Mouse (Mus musculus) heart, adult 11 months (tissue): ENCODE data around the gene Icmt.
A peak's percentile ranks its signal among the peaks of the same experiment; 100 is the strongest.

ENCODE experiments used
- DNase-seq: peaks from one replicate; pipeline ENCODE4 v3.0.0; 2022

Icmt gene

DNA sequence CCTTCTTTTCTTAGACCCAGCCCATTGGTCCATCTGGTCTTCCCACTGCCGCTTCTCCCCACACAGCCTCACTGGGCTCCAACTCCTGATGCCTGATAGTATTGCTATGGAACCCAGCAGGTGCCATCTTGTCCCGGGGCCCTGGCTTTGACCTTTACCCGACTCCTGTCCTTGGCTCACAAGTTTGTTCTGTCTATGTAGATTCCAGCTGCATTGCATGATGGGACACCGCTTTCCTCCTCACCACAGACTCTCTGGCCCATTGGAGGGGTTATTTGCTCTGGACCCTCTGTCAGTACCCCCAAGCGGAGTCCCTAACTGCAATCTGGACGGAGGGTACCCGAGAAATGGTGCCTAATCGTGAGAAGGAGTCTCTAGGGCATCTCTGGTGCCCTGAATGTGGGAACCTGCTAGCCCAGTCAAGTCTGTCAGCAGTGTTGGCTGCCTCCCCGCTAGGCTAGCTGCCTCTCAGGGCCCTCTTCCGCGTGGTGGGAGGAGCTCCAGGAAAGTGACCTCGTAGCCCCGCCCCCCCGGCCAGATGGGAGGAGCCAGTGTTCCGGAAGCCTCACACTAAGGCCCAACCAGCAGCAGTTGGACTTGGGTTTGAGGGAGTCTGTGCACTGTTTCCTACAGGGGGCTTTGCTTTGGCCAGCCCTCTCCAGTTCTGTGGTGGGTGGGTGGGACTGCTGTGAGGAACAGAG is 43.7 kb downstream of the Icmt start:
- no peak for DNase-seq

- no peak for DNase-seq
Measured at GRCm38 (mm10) chr4:152343296-152343695, 46.3 kb downstream of the Icmt start.

- no peak for DNase-seq
Measured at GRCm38 (mm10) chr4:152344651-152345050, 47.6 kb downstream of the Icmt start.

- DNase-seq: peak; percentile 98
Measured at GRCm38 (mm10) chr4:152345120-152345889, 48.3 kb downstream of the Icmt start.

DNA sequence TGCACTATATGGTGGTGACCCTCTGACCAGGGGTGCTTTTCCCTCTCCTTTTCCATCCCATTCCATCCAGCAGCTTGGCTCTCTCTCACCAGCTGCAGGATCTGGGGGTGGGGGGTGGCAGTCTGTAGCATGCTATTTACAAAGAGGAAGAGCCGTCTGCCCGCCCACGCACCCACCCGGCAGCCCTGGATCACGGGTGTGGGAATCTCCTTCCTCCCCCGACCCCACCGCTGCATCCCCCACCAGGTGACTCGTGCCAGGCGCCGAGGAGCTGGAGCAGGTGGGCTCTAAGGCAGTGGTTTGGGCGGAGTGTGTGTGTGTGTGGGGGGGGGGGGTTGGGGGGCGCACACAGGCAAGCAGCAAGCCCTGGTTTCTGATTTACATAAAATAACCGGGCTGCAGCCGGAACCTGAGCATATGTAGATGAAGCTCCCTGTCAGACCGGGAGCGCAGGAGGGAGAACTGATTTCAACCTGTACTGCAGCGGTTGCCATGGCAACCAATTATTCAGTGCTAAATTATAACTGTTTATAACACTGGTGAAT is 52.9 kb downstream of the Icmt start:
- DNase-seq: no peak

DNA sequence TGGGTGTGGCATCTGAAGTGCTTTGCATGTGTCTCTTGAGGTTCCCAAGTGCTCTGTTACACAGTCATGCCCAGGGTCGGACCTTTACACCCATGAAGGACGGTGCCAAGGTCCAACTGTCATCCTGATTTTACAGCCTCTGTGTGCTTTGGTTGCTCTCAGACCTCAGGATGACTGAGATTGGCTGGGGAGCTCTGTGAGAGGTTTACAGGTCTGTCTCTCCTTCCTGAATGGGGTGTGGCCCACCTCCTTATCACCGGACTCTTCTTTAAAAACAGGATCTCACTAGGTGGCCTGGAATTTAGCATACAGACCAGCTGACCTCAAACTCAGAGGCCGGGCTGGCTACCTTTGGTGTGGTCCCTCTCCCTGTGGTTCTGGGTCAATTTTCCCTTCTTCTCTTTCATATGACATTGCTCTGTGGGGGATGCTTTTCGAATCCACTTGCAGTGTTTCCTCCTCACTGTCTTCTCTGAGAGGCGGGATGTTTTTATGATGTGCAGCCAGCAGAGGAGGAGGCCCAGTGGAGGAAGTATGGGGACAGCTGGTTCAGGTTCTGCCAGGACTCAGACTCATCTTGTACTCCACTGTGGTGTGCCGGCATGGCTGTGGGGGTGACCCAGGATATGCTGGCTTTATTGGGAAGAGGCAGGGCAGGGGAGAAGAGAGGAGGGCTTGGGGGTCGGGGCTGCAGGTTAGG is 53.8 kb downstream of the Icmt start:
- no peak for DNase-seq

DNA sequence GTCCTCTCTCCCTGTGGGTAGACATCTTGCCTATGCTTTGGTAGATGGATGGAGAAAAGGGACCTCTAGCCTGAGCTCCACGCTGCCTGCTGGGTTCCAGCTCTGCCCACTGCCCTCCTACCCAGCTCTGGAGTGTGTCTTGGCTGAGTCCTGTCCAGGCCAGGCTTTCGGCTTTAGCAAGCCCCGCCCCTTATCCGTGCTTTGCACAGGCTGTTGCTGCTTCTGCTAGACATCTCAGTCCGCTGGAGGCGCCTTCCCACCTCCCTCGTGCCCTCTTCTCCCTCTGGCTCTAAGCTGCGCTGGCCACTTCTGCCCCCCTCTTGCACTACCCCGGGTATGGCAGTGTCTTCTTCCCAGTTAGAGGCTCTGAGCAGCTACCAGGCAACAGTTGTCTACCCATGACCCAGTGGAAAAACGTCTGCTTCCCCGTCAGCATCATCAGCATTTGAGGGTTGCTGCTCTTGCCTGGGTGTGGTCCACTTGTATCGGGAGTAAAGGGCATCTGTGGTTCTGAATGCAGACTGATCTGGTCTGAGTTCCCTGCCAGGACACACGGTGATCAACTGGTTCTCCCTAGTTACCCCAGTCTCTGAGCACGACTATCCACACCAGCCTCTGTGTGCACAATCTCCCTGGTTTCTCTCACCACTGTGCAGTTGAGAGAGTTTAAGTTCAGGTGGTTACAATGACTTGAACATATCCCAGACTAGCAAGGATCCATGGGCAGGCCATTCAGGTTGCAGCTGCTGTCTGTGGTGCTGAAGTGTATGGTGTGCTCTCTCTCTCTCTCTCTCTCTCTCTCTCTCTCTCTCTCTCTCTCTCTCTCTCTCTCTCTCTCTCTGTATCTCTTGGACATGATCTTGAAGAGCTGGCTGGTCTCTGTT is 54.6 kb downstream of the Icmt start:
- DNase-seq: no peak

- peak; percentile 92 for DNase-seq
Measured at GRCm38 (mm10) chr4:152353886-152354637, 57.0 kb downstream of the Icmt start.

- DNase-seq: no peak
Measured at GRCm38 (mm10) chr4:152355672-152356071, 58.6 kb downstream of the Icmt start.
